Mouse (Mus musculus) thymus, postnatal 25 days (tissue): ENCODE measurements around the gene Hspbap1.

ENCODE experiments used
- DNase-seq: peaks from one replicate; pipeline ENCODE4 v3.0.0; 2022

Gene Hspbap1

DNA sequence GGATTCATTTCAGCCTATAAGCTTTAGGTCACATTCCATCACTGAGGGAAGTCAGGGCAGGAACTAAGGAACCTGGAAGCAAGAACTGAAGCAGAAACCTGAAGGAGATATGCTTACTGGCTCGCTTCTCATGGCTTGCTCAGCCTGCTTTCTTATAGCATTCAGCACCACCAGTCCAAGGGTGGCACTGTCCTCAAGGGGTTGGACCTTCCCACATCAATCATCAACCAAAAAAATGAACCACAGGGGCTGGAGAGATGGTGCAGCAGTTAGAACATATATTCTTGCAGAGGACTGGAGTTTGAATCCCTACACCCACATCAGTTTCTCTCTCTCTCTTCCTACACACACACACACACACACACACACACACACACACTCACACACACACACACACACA lies 5.2 kb upstream of the Hspbap1 start:
- DNase-seq = no peak

GRCm38 (mm10) chr16:35765449-35765848 lies 4.7 kb upstream of the Hspbap1 start:
- DNase-seq = no peak

DNA sequence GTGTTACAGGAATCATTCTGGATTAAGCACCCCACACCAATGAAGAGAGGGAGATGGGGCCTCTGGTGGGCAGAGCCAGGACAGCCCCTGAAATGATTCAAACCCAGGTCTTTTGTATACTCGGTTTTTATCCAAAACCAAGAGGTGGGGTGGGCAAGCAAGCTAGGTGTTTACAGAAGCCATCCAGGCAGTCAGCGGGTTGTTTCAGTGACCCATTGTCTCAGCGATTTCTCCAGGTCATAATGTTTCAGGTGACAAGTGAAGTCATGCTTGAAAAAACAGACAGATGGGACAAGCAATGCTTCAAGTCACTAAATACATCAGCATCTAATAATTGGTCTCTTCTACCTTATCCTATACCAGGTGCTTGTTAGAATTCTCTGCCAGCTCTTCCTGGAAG lies 3.8 kb upstream of the Hspbap1 start:
- DNase-seq = no peak

DNA sequence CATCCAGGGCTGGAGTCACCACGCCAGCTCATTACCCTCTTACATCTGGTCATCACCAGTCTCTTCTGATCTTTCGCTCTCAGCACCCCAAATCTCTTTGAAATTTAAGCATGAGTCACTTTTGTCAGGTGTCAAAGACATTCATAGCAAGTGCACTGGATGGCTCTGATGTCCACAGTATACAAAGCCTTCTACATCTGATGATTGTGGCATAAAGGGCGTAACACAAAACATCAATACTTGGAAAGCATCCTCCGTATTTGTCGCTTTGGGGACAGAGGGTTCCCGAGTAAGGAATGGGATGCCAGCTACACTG lies 1.7 kb upstream of the Hspbap1 start:
- DNase-seq = no peak

DNA sequence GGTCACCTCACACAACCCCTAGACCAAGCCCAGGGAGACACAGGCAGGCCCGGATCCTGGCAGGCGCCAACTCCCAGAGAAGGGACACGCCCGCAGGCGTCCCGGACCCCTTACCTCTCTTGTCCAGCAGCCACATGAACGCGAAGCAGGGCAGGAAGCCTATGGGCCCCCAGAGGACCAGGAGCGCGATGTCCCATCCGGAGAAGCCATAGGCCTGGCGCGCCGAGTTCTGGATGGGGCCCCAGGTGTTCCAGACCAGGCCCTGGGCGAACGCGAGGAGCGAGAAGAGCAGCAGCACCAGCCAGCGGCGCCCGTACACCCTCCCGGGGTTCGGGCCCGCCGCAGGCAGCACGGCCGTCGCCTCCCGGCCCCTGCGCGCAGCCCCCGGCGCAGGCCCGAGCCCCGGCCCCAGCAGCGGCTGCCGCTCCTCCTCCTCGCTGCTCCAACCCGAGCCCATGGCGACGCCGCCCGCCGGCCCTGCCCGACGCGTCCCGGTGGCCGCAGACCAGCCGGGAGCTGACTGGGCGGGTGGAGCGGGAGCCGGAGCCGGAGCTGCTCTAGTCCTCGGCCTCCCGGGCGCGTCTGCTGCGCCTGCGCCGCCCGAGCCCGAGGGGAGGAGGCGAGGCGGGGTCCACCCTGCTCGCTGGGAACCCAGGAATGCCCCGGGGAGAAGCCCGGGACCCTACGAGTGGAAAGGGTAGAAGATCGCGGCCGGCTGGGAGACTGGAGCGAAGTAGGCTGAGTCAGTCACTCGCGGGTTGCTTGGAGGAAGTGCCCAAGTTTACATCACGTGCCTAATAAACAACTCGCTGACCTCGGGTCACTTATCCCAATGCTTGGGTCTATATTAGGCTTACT lies 1.2 kb upstream of the Hspbap1 start, which contains the start of gene Dirc2:
Gene Dirc2, minus strand, starts transcription at position 572 of the 858 bp plus-strand sequence.
- peak; percentile 74 for DNase-seq

DNA sequence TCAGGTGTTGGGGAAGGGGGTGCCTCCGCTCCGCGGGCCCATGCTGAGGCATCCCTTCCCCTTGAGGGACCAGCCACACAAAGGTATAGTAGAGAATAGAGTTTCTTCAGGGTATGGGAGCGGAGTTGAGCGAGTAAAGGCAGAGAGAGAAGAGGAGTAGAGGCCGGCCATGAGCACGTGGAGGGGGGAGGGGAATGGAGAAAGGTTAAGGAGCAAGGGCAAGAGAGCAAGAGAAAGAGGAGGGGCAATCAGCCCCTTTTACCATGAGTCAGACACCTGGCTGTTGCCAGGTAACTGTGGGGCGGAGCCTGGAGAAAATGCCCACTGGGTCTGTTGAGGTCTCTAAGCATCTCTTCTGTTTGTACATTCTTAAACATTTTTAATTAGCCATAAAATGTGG lies 966 bp downstream of the Hspbap1 start:
- DNase-seq = no peak

GRCm38 (mm10) chr16:35771606-35772005 lies 1.4 kb downstream of the Hspbap1 start:
- no peak for DNase-seq

DNA sequence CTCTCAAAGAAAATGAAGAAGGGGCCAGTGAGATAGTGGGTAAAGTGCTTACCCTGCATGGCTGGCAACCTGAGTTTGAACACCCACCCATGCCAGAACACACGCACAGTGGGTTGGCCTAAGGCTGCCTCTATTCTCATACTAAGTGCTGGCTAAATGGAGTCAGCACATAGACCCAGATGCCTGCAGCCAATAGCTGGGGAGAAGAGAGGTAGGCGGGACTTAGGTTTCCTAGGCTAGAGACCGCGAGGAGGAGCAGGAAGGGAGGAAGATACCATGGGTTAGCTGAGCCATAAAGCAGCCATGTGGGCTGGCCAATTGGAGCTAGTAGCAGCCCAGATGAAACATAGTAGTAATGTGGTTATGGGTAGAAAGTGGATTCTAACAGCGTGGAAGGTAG lies 2.4 kb downstream of the Hspbap1 start:
- DNase-seq = no peak

DNA sequence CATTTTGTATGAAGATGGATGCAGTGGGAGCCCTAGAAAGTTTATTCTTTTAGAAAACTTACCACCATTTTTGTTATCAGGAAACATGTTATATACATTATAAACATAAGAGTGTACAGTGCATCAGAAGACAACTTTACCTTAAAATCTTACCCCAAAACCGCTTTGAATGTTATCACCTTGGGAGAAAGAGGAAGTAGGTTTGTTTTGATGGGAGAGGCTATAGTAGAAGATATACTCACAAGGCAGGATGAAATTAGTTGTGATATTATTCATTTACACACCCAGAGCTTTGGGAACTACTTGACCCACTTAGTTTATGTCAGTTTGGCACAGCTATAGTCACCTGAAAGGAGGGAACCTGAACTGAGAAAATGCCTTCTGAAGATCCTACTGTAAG lies 5.7 kb downstream of the Hspbap1 start:
- DNase-seq = no peak

GRCm38 (mm10) chr16:35776737-35777136 lies 6.6 kb downstream of the Hspbap1 start:
- DNase-seq = no peak

GRCm38 (mm10) chr16:35777768-35778167 lies 7.6 kb downstream of the Hspbap1 start:
- no peak for DNase-seq

- no peak for DNase-seq
Observed at GRCm38 (mm10) chr16:35779681-35780080, 9.5 kb downstream of the Hspbap1 start.

DNA sequence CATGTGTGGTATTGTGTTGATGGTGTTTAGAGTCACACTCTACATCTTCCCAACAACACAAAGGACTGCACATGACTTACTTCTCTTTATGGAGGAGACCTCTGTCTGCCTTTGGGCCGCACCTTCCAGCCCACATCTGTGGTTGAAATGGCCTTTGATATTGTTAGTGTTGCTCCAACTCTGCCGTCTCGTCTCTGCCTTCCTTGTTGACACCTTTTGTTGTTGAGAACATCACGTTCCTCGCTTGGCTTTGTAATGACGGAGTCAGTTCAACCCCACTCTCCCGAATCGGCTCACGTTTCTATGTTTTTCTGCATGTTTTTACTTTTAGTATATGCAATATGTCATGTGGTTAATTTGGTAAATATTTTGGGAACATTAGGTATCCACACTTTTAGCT lies 10.9 kb downstream of the Hspbap1 start:
- no peak for DNase-seq

- no peak for DNase-seq
Observed at GRCm38 (mm10) chr16:35781651-35782050, 11.5 kb downstream of the Hspbap1 start.

- DNase-seq = no peak
Observed at GRCm38 (mm10) chr16:35782451-35783206, 12.5 kb downstream of the Hspbap1 start.

DNA sequence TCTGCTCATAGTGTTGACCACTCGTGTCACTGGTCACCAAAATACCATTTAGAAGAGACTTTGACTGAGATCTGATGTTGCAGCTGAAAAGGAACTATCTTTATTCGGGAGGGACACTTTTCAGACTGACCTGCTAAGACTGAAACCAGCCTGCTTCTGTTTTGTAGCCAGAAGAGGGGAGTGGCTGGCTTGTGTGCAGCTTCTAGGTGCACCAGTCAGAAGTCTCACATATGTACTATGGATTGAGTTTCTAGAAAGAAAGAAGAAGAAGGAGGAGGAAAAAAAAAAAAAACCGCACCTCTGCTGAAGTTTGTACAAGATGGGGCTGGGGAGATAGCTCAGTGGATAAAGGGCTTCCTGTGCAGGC lies 13.0 kb downstream of the Hspbap1 start:
- no peak for DNase-seq

DNA sequence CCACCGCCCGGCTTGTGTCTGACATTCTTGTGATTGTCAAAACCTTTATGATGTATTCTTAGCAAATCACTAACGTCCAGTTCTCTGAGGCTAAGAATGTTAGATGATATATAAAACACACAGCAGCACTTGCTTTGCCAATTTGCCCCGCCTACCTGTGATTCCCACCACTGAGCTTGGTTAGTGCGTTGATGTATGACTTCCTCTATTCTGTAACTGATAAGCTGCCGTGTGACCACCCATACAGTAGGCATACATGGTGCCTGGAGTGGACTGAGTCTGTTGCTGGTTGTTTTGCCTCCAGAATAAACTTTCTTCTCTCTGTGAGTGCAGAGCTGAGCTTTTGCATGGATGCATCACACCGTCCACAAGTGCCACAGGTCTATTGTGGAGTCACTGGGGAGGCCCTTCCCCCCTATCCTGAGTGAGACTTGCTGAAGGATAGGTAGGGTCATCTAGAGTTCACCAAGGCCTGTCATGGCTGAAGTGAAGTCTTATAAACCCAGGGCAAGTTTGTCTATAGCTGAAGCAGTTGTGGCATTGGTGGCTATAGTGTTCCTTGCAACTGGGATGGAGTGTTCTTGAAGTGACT lies 14.1 kb downstream of the Hspbap1 start:
- DNase-seq = no peak

DNA sequence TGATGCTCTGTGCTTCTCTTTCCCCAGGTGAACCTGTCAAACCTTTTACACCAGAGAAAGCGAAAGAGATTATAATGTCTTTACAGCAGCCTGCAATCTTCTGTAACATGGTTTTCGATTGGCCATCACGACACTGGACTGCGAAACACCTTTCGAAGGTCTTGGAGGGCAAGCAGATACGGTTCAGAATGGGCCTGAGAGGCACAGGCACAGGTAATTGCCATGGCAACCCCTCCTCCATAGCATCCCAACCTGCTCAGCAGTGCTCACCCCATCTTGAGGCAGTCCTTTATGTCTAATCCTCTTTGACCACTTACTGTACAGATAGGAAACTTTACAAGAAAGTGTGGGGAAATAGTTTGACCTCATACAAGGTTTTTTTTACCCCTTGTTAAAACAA lies 17.0 kb downstream of the Hspbap1 start:
- no peak for DNase-seq

DNA sequence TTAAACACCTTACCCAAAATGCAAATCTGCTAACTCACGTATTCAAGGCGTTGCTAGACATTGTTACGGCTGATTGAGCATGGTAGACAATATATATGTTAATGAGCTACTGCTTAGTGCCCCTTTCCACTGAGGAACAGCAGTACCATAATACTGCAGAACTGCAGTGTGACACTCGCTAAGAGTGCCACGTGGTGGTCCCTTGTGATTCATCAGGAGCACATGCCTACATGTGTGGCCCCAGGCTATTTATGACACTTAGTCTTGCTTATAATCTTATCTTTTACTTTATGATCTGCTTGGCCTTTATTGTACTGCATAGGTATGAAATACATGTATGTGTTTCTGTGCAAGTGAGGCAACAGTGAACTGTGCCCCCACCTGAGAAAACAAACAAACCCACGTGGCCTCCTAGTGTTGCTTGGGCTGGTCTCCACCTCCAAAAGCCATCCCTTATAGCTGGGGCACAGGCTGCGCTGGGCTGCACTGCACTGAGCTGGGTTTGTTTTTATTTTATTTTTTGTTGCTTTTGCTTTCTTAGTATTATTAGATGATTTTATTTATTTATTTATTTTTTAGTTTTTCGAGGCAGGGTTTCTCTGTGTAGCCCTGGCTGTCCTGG lies 17.5 kb downstream of the Hspbap1 start:
- DNase-seq = no peak

DNA sequence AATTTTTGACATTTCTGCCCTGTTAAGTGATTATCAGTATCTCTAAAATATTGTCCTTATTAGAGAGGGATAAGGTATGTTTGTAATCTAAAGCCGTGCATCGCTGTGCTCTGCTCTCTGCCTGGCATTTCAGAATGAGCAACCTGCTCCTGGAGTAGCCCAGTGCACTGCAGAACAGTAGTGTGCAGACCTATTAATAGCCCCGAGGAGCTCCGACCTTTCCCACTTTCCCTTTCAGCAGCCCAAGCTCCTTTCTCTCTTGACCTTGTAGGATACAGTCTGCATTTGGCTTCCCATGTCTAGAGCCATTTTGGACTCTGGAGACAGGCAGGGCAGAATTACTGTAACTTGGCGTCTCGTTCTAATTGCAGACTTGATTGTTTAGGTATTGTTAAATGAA lies 18.2 kb downstream of the Hspbap1 start:
- DNase-seq = no peak

DNA sequence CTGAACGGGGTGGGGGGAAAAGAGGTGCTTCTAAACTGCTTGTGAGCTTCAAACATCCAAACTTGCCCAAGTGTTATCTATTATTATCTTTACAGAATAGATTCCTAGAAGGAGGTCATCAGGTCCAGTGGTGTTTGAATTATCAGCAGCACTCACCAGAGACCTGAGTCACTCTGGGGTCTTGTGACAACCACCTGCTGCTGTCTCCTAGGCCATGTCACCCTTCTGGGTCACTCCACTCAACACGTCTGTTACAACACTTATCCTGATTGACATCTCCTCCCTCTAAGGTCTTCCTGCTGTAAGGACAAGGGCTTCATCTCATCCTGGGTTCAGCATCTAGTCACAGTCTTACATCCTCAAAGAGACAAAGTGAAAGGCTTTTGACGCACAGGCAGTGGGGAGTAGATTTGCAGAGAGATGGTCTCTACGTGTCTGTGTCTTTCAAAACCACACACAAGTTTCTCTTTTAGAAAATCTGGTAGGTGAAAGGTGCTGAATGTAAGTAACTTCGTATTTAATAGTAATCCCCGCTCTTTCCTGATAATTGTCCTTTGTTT lies 21.9 kb downstream of the Hspbap1 start:
- DNase-seq = no peak

DNA sequence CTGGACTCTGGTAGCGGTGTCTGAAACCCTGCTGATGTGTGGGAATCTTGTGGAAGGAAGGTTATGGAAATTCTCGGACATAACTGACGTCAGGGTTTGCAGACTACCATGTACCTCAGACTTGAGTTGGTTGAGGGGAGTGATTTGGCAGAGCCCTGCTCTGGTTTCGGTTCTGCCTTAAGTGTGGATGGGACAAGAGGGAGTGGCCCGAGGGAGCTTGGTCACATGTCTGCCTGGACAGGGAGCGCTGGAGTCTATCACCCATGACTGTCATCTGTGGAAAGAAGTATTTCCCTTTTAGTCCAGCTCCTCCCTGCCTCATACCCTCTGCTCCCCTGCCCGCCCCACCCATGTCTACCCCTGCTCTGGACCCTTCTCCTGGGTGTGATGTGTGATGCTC lies 32.0 kb downstream of the Hspbap1 start:
- no peak for DNase-seq

DNA sequence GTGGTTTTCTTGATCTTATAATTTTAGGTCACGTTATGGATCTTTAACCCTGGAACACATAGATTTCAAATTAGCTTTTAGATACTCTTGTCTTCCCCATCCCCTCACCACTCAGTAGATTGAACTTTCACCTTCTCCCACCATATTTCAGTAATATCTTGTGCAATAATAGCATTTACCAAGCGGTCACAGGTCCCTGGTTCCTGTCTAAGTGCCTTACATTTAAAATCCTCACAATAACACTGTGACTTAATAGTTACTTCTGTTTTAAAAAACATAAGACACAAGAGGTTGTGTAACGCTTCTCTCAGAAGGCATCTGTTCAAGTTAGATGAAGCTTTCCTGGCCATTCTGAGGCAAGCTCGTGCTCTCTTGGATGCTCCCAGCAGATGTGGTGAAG lies 33.5 kb downstream of the Hspbap1 start:
- DNase-seq = no peak
